Mouse (Mus musculus) heart, adult 2 months (tissue): ENCODE results near the gene Rtbdn.

Experiments
- CTCF ChIP-seq: fragments of 200-600 bp; IDR thresholded peaks from 2 replicates; pipeline ENCODE4 v1.8.1; 2022; ENCODE audit warnings: antibody characterized with exemption, mild to moderate bottlenecking, moderate library complexity
- POLR2A ChIP-seq: fragments of 200-500 bp; IDR thresholded peaks from 2 replicates; pipeline ENCODE4 v1.6.1; 2011; ENCODE audit warnings: mild to moderate bottlenecking, low read depth, low read length, control low read depth; ENCODE audit not compliant: insufficient read depth

DNA sequence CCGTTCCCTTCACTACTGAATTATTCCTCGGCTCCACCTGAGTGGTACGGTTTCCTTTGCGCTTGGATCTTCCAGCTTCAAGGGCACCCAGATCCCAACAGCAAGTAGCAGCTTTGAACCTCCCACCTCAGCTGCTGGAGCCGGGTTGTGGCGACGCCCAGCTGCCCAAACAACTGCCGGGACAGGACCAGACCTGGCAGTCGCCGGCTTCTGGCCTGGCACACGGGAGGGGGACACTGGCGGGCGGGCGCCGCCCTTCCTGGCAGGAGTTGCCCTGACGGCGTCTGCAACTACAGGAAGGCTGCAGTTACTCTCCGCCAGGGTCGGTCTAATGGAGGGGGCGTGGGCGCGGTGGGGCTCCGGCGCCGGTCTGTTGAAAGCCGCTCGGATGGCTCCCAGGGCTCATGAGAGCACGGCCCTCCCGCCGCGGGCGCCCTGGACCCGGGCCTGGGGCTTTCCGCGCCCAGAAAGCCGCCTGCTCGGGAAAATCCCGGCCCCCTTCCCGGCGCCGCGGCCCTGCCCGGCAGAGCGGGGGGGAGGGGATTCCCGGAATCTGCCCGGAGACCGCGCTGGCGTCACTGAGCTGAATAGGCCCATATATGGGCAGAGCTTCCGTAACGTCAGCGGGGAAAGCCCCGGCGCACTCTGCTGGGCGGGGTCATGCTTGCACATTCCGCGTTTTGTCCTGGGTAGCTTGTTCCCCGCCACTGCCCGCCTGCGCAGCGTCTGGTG, 29.4 kb downstream of the Rtbdn start:
- TF ChIP-seq CTCF (peak; percentile 17), POLR2A (peak; percentile 44; the same call in 1 of the 2 replicates)
